Mouse (Mus musculus): ENCODE data around the gene Hemk1.

Gene Hemk1

GRCm38 (mm10) chr9:107294249-107294648 is 43.9 kb downstream of the Hemk1 start:
- peak; percentile 73 for DNase-seq (ENCODE audit: low spot score)

GRCm38 (mm10) chr9:107290897-107291296 is 47.3 kb downstream of the Hemk1 start:
- DNase-seq (ENCODE audit: low spot score) = peak; percentile 84

GRCm38 (mm10) chr9:107289211-107290076 is 48.7 kb downstream of the Hemk1 start, which contains the start of gene Mapkapk3:
TSS of gene Mapkapk3 (minus strand) at chr9:107289877.
- DNase-seq (ENCODE audit: low spot score) = peak; percentile 69

GRCm38 (mm10) chr9:107288711-107289110 is 49.4 kb downstream of the Hemk1 start:
- DNase-seq (ENCODE audit: low spot score) = no peak

- DNase-seq (ENCODE audit: low spot score) = no peak
Measured at GRCm38 (mm10) chr9:107288105-107288650, 50.0 kb downstream of the Hemk1 start.

DNA sequence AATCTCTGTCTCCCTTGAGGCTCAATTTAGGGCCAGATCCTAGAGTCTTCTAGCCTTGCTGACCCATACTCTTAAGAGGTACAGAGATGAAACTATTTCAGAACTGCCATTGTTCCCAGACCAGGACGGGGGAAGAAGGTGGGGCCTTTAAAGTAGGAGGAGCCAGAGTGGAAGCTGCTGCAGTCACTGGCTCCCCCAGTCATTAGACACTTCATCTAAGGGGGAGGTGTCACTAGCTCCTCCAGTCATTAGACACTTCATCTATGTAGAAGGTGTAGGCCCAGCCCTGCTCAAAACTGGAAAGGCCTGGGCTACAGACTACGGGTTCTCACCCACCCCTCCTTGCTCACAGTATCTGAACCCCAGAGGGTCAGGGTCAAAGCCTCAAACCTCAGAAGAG is 50.9 kb downstream of the Hemk1 start:
- DNase-seq (ENCODE audit: low spot score) = no peak

GRCm38 (mm10) chr9:107285009-107285408 is 53.1 kb downstream of the Hemk1 start:
- no peak for DNase-seq (ENCODE audit: low spot score)

DNA sequence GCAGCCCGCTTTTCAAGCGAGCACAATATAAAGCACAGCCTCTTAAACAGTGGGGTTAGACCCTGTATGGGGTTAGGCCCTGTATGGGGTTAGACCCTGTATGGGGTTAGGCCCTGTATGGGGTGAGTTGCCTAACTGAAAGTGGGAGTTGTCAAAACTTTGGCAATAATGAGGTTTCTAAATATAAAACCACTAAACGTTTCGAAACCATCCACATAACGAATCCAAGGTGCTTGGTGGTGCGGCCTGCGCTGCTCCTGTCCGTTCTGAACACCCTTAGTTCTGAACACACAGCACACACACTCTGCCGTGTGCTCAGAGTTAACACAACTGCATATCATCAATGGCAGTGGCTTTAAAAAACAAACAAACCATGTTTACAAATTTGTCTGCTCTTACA is 55.2 kb downstream of the Hemk1 start:
- no peak for DNase-seq (ENCODE audit: low spot score)

- no peak for DNase-seq (ENCODE audit: low spot score)
Measured at GRCm38 (mm10) chr9:107281241-107281987, 56.7 kb downstream of the Hemk1 start.

DNA sequence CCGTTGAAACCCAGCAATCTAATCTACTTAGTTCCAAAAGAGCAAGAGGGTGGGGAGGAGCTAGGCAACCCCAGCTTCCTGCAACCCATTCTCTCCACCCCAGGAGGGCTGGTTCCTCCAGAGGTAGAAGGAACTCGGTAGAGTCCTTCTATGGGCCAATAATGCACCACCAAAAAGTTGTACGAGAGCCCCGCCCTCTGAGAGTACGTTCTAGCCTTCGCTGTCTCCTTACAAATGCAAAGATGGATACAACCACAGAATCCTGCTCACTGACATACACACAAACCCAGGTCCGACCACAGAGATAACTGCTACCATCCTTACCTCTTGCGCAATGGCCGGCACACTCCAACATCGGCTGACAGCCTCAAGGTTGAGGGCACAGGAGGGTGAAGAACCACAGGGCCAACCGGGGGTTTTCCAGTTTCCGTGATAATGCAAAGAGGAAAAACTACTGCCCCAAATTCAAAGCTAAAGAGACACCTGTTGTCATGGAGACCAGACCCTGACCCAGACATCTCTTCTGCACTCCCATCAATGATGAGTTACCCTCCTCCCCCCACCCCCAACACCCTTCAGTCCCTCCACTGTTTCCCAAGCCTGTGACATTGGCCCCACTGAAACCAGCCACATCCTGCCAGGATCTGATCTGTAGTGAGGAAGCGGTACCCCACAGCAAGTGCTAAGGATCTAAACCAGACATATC is 57.7 kb downstream of the Hemk1 start:
- no peak for DNase-seq (ENCODE audit: low spot score)

GRCm38 (mm10) chr9:107279378-107280321 is 58.5 kb downstream of the Hemk1 start:
- DNase-seq (ENCODE audit: low spot score) = no peak

DNA sequence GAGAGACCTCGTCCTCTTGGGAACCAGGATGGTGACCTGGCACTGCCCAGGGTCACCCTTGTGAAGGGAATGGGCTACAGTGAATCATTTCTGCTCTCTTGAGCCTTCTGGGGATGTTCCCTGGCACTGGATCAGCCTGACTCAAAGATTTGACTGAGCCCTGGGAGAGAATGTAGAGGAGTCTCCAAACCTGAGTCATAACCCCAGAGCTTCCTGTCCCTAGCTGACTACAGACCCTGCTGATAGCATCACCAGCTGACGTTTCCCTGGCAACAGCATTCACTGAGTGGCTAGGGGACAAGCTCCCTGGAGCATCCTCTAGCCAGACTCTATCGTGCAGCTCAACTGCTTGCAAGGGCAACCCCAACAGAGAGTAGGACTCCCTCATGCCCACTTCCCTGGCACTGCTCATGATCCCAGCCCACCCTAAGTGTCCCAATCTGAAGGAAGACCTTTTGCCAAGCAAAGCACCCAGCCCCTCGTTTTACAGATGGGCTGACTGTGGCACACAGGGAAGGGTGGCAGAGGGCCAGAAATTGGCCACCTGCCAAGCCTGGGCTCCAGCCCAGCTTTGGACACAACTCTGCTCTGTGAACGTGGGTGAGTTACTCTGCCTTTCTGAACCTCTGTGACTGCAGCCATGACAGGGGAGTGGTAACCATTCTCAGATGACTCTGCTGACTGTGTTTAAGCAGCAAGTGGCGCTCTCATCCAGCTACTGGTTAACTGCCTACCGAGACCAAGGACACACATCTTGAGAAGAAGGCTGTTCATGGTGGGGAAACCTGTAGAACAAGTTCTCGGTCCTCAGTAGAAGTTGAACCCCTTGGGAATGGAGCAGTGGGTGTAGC is 59.4 kb downstream of the Hemk1 start:
- DNase-seq (ENCODE audit: low spot score) = no peak

DNA sequence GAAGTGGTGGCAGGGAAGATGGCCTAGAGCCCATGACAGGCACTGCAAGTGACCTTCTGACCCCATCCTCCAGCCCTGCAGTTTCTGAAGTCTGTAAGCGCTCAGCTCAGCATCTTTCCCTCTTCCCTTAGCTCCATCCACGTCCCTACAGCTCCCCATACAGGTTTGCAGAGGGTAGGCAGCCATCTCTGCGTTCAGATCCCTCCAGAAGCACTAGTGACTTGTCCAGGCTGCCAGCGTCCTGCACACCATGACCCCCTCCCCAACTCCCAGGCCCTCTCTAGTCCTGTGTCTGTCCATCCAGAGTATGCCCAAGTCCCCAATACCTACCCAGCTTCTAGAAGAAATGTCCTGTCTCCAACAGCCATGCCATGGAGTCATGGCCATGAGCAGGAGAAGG is 60.0 kb downstream of the Hemk1 start:
- DNase-seq (ENCODE audit: low spot score) = no peak

DNA sequence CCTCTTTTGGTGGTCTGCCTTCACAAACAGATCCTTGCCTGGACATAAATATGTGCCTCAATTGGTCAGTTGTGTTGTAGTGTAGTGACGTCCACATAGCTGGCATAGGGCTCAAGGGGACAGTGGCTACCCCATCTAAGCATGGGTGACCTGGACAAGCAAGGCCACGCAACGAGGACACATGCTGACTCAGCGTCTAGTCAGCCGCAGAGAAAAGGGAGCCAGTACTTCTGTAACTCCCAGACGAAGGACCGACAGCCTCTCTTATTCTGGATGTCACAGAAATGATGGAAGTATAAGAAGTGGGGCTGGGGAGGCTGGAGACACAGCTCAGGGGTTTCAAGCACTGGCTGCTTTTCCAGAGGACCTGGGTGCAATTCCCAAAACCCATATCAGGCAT is 60.5 kb downstream of the Hemk1 start:
- no peak for DNase-seq (ENCODE audit: low spot score)
